Mouse (Mus musculus) hindbrain, embryonic 10.5 days (tissue): ENCODE data around the gene Gm44502. TPM values are rescaled to one million over a fixed set of nuclear protein-coding genes. Genes with fewer than 3 reads are reported as not detected.

Experiments
- DNase-seq: peaks from one replicate; pipeline ENCODE4 v3.0.0-alpha.2; 2017; ENCODE audit warnings: low spot score
- H3K27ac ChIP-seq: fragments of 300-500 bp; sonication (generic); 2 replicates; pipeline ENCODE4 v1.5.1; 2016; ENCODE audit warnings: mild to moderate bottlenecking, moderate library complexity
- H3K27me3 ChIP-seq: fragments of 300-500 bp; sonication (generic); 2 replicates; pipeline ENCODE4 v1.6.1; 2016; ENCODE audit warnings: mild to moderate bottlenecking; ENCODE audit not compliant: poor library complexity, insufficient read depth, severe bottlenecking
- H3K36me3 ChIP-seq: fragments of 300-500 bp; sonication (generic); 2 replicates; pipeline ENCODE4 v1.6.1; 2016; ENCODE audit warnings: mild to moderate bottlenecking, moderate library complexity
- H3K4me1 ChIP-seq: fragments of 300-500 bp; sonication (generic); replicated peaks from 2 replicates; pipeline ENCODE4 v1.6.1; 2016; ENCODE audit warnings: mild to moderate bottlenecking
- H3K4me3 ChIP-seq: fragments of 300-500 bp; sonication (generic); 2 replicates; pipeline ENCODE4 v1.5.1; 2016; ENCODE audit warnings: mild to moderate bottlenecking, moderate library complexity
- H3K9me3 ChIP-seq: fragments of 300-500 bp; sonication (generic); 2 replicates; pipeline ENCODE4 v1.6.1; 2016; ENCODE audit warnings: mild to moderate bottlenecking, moderate library complexity
- WGBS: fragments of 180-500 bp; shearing (Covaris S2); methylation state at CpG from one replicate; pipeline ENCODE4 v1.1.7; 2016; 5-methylcytosine and 5-hydroxymethylcytosine counted together
- polyA plus RNA-seq: library from polyadenylated mRNA; unstranded; fragments of >200 nt; fragmentation: Nextera tagmentation; extraction: Ambion mirVana; gene quantifications from 2 replicates; pipeline ENCODE4 v1.2.1, GENCODE M21; 2016

Gene Gm44502
- polyA plus RNA-seq, 1 experiment from 2014 or later = not detected

DNA sequence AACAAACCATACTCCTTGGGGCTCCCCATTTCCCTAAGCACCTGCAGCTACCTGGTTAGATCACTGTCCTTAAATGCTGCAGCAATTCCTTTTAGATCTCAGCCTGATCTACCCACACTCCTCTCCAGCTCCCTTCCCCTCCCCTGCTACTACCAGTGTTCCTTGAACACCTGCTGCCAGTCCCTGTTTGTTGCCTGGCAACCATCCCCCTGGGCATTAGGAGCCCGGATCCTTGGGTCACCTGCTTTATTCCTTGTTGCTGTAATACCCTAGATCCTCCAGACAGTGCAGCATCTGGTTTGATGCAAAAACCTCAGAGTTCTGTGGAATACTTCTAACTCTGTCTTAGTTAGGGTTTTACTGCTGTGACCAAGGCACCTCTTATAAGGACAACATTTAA, 35.6 kb upstream of the Gm44502 start:
- Histone ChIP-seq H3K4me3 (no peak overlapping the region), H3K27ac (no peak overlapping the region), H3K4me1 (peaks cover 2% of the 10 kb centered on the region; the same call in 1 of the 2 replicates), H3K9me3 (no peaks in the 10 kb centered on the region), H3K27me3 (no peaks in the 10 kb centered on the region), H3K36me3 (peaks cover 31% of the 10 kb centered on the region)
- 2% methylated on average over 1 of the region's 1 CpGs for WGBS
- DNase-seq = no peak

- no peak overlapping the region for H3K27ac ChIP-seq
- 70% methylated on average over 5 of the region's 5 CpGs for WGBS
These were observed 34.1 kb upstream of the Gm44502 start for GRCm38 (mm10) chr15:89463334-89464235.

GRCm38 (mm10) chr15:89462176-89462575, 32.7 kb upstream of the Gm44502 start:
- Histone ChIP-seq H3K9me3 (no peaks in the 10 kb centered on the region), H3K27ac (no peak overlapping the region), H3K27me3 (no peaks in the 10 kb centered on the region), H3K4me3 (no peak overlapping the region), H3K4me1 (peaks cover 2% of the 10 kb centered on the region; the same call in 1 of the 2 replicates), H3K36me3 (peaks cover 59% of the 10 kb centered on the region)
- DNase-seq = no peak
- 84% methylated on average over 7 of the region's 7 CpGs for WGBS

More at GRCm38 (mm10) chr15:89463334-89464235, 34.1 kb upstream of the Gm44502 start:
- Histone ChIP-seq H3K4me1 (peaks cover 2% of the 10 kb centered on the region; the same call in 1 of the 2 replicates), H3K36me3 (peaks cover 45% of the 10 kb centered on the region), H3K9me3 (no peaks in the 10 kb centered on the region), H3K27me3 (no peaks in the 10 kb centered on the region), H3K4me3 (no peak overlapping the region)
- no peak for DNase-seq

GRCm38 (mm10) chr15:89461321-89461720, 31.8 kb upstream of the Gm44502 start:
- Histone ChIP-seq H3K9me3 (no peaks in the 10 kb centered on the region), H3K36me3 (peaks cover 68% of the 10 kb centered on the region), H3K4me1 (peaks cover 2% of the 10 kb centered on the region; the same call in 1 of the 2 replicates), H3K4me3 (no peak overlapping the region), H3K27ac (no peak overlapping the region), H3K27me3 (no peaks in the 10 kb centered on the region)
- DNase-seq = no peak
- 82% methylated on average over 15 of the region's 15 CpGs for WGBS

GRCm38 (mm10) chr15:89460298-89460697, 30.8 kb upstream of the Gm44502 start:
- Histone ChIP-seq H3K9me3 (no peaks in the 10 kb centered on the region), H3K36me3 (peaks cover 69% of the 10 kb centered on the region), H3K27me3 (0 out of 2 replicates have a peak, but pooled peaks cover 1% of the 10 kb centered on the region), H3K27ac (no peak overlapping the region), H3K4me3 (no peak overlapping the region), H3K4me1 (peaks cover 10% of the 10 kb centered on the region)
- WGBS = 79% methylated on average over 10 of the region's 10 CpGs
- no peak for DNase-seq

DNA sequence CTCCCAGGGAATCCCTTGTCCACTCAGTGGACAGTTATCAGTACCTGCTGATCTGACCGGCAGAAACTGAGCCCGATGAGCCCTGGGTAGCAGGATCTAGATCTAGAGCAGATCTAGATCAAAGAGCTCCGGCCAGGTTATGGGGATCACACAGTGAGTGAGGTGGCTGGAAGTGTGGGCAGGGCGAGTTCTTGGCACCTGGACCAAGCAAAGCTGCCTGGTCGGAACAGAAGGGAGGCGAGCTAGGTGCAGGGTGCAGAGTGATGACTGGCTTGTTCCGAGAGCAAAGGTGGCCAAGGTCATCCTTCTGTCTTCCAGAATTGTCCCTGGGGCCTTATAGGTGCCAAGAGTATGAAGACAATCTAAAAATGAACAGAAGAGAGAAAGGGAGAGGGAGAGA, 30.3 kb upstream of the Gm44502 start:
- no peak for DNase-seq
- H3K27ac ChIP-seq = no peak overlapping the region
- no peak overlapping the region for H3K4me3 ChIP-seq
- 87% methylated on average over 7 of the region's 7 CpGs for WGBS
- peaks cover 15% of the 10 kb centered on the region for H3K4me1 ChIP-seq
- H3K27me3 ChIP-seq = peaks cover 6% of the 10 kb centered on the region; the same call in 1 of the 2 replicates
- H3K9me3 ChIP-seq = no peaks in the 10 kb centered on the region
- H3K36me3 ChIP-seq = peaks cover 69% of the 10 kb centered on the region

DNA sequence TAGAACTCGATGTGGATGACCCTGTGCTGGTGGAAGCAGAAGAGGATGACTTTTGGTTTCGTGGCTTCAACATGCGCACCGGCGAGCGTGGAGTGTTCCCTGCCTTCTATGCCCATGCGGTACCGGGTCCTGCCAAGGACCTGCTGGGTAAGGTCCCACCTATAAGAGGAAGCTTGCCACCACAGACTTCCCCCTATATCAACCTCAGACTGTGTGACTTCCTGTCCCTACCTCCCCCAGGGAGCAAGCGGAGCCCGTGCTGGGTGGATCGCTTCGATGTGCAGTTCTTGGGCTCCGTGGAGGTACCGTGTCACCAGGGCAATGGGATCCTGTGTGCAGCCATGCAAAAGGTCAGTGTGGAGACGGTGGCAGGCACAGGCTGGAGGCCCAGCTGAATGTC, 29.4 kb upstream of the Gm44502 start:
- no peak for DNase-seq
- Histone ChIP-seq H3K27ac (no peak overlapping the region), H3K36me3 (peaks cover 69% of the 10 kb centered on the region), H3K9me3 (no peaks in the 10 kb centered on the region), H3K27me3 (peaks cover 13% of the 10 kb centered on the region), H3K4me1 (peaks cover 23% of the 10 kb centered on the region), H3K4me3 (no peak overlapping the region)
- WGBS = 93% methylated on average over 15 of the region's 15 CpGs

GRCm38 (mm10) chr15:89455642-89456041, 26.1 kb upstream of the Gm44502 start:
- H3K27me3 ChIP-seq = peaks cover 33% of the 10 kb centered on the region
- 88% methylated on average over 6 of the region's 6 CpGs for WGBS
- H3K9me3 ChIP-seq = no peaks in the 10 kb centered on the region
- H3K4me3 ChIP-seq = peak overlapping the region; percentile 83
- H3K36me3 ChIP-seq = peaks cover 44% of the 10 kb centered on the region
- no peak for DNase-seq
- peaks cover 32% of the 10 kb centered on the region for H3K4me1 ChIP-seq
- H3K27ac ChIP-seq = no peak overlapping the region

DNA sequence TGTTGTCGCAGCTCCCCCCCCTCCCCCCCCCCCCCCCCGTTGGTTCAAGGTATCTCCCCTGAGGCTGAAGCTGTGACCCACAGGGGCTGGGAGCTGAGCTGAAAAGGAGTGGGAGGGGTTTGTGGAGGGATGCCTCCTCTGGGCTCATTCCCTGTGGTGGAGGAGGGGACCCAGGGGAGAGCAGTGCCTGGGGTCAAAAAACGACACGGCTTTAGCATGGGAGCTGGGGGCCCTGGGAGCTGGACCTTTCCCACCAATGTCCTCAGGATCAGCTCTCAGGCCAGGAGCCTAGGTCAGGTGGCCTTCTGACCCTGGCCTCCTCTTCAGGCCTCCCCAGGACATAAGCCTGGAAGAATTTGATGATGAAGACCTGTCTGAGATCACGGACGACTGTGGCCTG, 25.4 kb upstream of the Gm44502 start:
- Histone ChIP-seq H3K9me3 (no peaks in the 10 kb centered on the region), H3K27ac (peak overlapping the region; percentile 89), H3K36me3 (peaks cover 36% of the 10 kb centered on the region), H3K4me3 (peak overlapping the region; percentile 83), H3K4me1 (peaks cover 29% of the 10 kb centered on the region), H3K27me3 (peaks cover 33% of the 10 kb centered on the region)
- DNase-seq = no peak
- 11% methylated on average over 6 of the region's 6 CpGs for WGBS

- no peaks in the 10 kb centered on the region for H3K9me3 ChIP-seq
- H3K4me1 ChIP-seq = peaks cover 29% of the 10 kb centered on the region
- WGBS = under 1% methylated on average over 53 of the region's 53 CpGs
- H3K4me3 ChIP-seq = peak within 1 kb of the TSS; percentile 83
- peaks cover 37% of the 10 kb centered on the region for H3K27me3 ChIP-seq
- H3K27ac ChIP-seq = peak within 1 kb of the TSS; percentile 89
- peak; percentile 60 for DNase-seq
- peaks cover 27% of the 10 kb centered on the region for H3K36me3 ChIP-seq
These were observed 24.5 kb upstream of the Gm44502 start, which contains the start of gene Mapk8ip2 for GRCm38 (mm10) chr15:89453865-89454478. Gene Mapk8ip2, plus strand, starts transcription at chr15:89453913.

GRCm38 (mm10) chr15:89452906-89453864, 23.7 kb upstream of the Gm44502 start:
- Histone ChIP-seq H3K27ac (peak overlapping the region; percentile 89), H3K4me1 (peaks cover 29% of the 10 kb centered on the region), H3K4me3 (peak overlapping the region; percentile 83), H3K36me3 (peaks cover 20% of the 10 kb centered on the region), H3K27me3 (peaks cover 37% of the 10 kb centered on the region), H3K9me3 (no peaks in the 10 kb centered on the region)
- peak; percentile 70 for DNase-seq
- 5% methylated on average over 24 of the region's 24 CpGs for WGBS

- no peak for DNase-seq
- no peaks in the 10 kb centered on the region for H3K4me1 ChIP-seq
- WGBS = 42% methylated on average over 8 of the region's 8 CpGs
- H3K27me3 ChIP-seq = no peaks in the 10 kb centered on the region
- H3K27ac ChIP-seq = no peak overlapping the region
- no peak overlapping the region for H3K4me3 ChIP-seq
- H3K9me3 ChIP-seq = no peaks in the 10 kb centered on the region
- H3K36me3 ChIP-seq = no peaks in the 10 kb centered on the region
These were observed 13.1 kb upstream of the Gm44502 start for GRCm38 (mm10) chr15:89442486-89443070.
